Mouse (Mus musculus) CD4-positive naive resting alpha-beta T cell, adult 76 days (primary cell): ENCODE measurements around the gene Vps54. TPM values are rescaled to one million over a fixed set of nuclear protein-coding genes. Genes with fewer than 3 reads are reported as not detected.

ENCODE experiments used
- total RNA-seq: library from RNA; stranded (reverse); gene quantifications from one replicate; pipeline ENCODE4 v1.2.4, GENCODE M21; 2023

Vps54 gene
- 70.2 TPM for total RNA-seq

GRCm38 (mm10) chr11:21239021-21239661, at the start of gene Vps54:
Gene Vps54, plus strand, starts transcription at chr11:21239281.

Other genes with a start within 250 kb of the Vps54 start
- 276 TPM for gene Peli1, start 148.0 kb upstream of the Vps54 start, total RNA-seq
- gene Ugp2, start 131.9 kb downstream of the Vps54 start, total RNA-seq: 19.3 TPM